Mouse (Mus musculus): ENCODE measurements at regions not wholly inside any gene's neighbourhood (a gene's known extent, or its start where the extent isn't known, plus 50 kb on each side); places are given as distances from the start of the nearest gene placed in this dataset.

DNA sequence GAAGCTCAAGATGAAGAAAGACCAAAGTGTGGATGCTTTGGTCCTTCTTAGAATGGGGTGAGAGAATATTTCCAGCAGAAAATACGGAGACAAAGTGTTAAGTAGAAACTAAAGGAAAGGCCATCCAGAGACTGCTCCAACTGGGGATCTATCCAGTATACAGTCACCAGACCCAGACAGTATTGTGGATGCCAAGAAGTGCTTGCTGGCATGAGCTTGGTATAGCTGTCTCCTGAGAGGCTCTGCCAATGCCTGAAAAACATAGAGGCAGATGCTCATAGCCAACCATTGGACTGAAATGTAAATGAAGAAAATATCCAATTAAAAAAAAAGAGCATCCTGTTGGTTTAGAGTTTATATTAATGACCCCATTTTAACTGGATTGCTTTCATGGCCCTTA is 253.8 kb downstream of the Gm8797 start:
- TF ChIP-seq CTCF (IDR thresholded peaks at IDR 0.05; ENCODE audit: borderline replicate concordance, insufficient read depth, low read depth, low read length) (no peak), POLR2A (IDR thresholded peaks at IDR 0.05; ENCODE audit: borderline replicate concordance, insufficient read depth, low read length) (no peak)
